11 mouse cellular contexts compared by ENCODE assay signal in the genomic region with DNA sequence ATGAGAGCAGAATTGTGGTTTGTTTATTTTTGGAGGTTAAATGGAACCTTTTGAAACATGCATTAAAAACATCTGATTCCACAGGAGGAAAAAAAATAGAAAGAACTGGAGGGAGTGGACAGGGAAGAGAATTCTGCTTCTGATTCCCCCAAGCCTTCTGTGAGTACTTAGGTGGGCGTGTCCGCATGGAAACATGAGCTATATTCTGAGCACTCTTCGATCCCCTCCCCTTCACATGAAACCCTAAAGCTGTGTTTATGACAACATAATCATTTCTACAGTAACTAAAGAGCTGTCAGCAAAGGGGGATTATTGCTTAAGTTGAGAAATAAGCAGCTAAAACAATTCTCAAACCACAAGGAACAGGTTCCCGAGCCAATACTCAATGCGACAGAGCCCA.
"Had no signal": no experiment of that assay in that cellular context is flagged by ENCODE, and none has a peak within 500 bp of the region (broad histone marks: within the 10 kb centered on the region; RNA-seq: fewer than 3 reads in every experiment).

No protein-coding gene starts in this region.

- H3K4me1 ChIP-seq: liver, embryonic 12.5 days; midbrain, embryonic 12.5 days; stomach, embryonic 15.5 days had no signal

- H3K36me3 ChIP-seq: limb, embryonic 15.5 days; liver, embryonic 12.5 days; midbrain, embryonic 12.5 days; stomach, embryonic 15.5 days had no signal

- H3K27ac ChIP-seq: layer of hippocampus, adult 2 months; limb, embryonic 15.5 days; liver, embryonic 12.5 days; midbrain, embryonic 12.5 days; stomach, embryonic 15.5 days had no signal

- H3K9me3 ChIP-seq: limb, embryonic 15.5 days; liver, embryonic 12.5 days; midbrain, embryonic 12.5 days; stomach, embryonic 15.5 days had no signal

- H3K4me3 ChIP-seq: layer of hippocampus, adult 2 months; limb, embryonic 15.5 days; liver, embryonic 12.5 days; midbrain, embryonic 12.5 days; stomach, embryonic 15.5 days had no signal

- H3K27me3 ChIP-seq: limb, embryonic 15.5 days; liver, embryonic 12.5 days; midbrain, embryonic 12.5 days; stomach, embryonic 15.5 days had no signal

- H3K4me2 ChIP-seq: limb, embryonic 15.5 days; liver, embryonic 12.5 days; midbrain, embryonic 12.5 days; stomach, embryonic 15.5 days had no signal

- ATAC-seq: liver, embryonic 12.5 days had no signal

- DNase-seq: kidney, adult 11 months; kidney, postnatal 10 days; kidney, postnatal 4 days; left cerebral cortex, postnatal 4 days; right cerebral cortex, postnatal 14 days; thymus, postnatal 4 days had no signal

- H3K9ac ChIP-seq: limb, embryonic 15.5 days; liver, embryonic 12.5 days; midbrain, embryonic 12.5 days; stomach, embryonic 15.5 days had no signal
